Mouse (Mus musculus): ENCODE results near the gene AI854703.

AI854703 gene

DNA sequence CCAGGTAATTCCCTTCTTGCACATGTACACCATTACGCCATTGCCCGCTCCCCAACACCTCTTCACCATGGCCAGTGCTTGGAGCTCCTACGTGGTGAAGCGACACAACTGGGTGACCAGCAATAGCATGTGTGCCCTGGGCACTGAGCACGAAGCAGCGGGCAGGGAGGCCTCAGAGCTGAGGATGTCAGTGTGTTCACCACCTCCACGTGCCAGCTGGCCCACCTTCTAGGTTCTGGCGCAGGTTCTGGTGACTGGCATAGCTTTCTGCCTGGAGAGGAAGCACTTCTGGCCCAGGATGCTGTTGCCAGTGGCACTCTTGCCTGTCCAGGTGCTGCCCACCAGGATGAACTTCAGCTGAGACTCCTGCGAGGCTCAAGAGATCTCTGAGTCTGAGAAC is 38.9 kb downstream of the AI854703 start:
- no peak for DNase-seq

DNA sequence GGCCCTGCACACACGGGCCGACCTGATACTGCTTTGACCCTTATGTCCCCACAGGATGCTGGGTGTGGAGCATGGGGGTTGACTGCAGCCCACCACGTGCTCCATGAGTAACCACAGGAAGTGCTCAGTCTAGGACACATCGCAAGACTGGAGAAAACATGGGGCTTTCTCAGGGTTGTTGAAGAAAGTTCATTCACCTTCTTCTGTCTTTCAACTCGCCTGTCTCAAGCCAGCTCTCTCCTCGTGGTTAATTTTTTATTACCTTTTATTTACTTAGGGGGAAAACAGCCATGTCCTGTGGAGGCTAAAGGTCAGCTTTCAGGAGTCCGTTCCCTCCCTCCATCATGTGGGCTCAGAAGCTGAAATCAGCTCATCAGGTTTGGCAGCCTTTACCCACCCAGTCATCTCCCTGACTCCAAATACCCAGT is 39.6 kb downstream of the AI854703 start:
- DNase-seq: peak; percentile 24

DNA sequence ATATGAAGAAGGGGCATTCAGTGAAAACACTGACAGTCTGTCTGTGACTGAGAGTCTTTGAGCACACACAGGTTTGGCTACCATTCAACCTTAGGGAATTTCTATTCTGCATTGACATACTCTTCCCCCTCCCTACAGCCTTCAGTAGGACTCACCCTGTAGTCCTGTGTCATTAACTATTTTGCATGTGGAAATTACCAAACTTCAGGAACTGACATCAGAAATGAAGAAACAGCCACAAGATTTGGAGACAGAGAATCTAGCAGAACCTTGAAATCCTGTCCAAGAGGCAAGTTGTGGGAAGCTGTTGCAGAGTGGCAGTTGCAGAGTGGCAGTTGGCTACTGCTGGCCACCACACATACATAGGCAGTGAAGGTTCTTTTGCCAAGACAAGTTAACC is 41.5 kb downstream of the AI854703 start:
- DNase-seq: no peak

DNA sequence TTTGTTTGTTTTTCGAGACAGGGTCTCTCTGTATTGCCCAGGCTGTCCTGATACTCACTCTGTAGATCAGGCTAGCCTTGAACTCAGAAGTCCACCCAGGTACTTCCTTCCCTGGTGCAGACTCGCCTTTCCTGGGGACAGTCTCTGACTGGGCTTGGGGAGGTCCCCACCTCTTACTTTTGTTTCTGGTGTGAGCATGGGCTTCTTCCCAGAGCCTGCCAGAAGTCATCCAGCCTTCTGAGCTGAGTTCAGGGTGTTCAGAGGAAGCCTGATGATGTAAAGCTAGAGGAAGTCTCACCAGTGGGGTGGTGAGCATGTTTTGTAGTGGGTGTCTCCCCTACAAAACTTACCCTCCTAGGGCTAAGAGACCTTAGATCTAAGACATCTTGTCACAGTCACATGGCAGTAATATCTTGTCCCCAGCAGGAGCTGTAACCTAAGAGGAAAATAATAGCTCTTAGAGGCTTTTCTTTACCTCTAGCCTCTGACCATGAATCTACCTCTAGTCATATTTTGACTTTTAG is 42.9 kb downstream of the AI854703 start:
- peak; percentile 8 for DNase-seq

DNA sequence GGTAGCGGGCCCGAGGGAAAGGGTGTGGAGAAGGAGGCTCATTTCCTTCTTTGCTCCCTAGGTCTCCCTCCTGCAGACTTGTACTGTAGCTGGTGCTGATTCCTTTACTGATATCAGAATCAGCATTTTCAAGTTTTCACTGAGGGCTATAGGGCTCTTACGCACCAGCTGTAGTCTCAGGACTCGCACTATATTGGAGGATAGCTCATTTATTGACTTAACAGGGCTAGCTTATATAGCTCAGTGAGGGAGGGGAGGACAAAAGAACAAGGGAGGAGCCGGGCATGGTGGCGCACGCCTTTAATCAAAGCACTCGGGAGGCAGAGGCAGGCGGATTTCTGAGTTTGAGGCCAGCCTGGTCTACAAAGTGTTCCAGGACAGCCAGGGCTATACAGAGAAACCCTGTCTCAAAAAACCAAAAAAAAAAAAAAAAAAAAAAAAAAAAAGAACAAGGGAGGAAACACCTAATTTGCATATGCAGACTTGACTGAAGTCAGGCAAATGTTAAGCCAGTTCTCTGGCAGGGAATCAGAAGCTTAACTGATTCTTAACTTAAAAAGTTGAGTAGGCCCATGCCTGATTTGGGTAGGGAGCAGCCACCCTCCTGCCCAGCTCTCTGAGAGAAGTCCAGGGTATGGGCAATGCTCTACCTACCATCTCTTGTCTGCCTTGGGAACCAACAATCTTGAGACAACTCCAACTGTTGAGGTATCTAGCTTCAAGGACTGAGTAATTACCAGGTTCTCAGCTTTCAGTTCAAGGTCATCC is 47.9 kb downstream of the AI854703 start:
- peak; percentile 38 for DNase-seq

DNA sequence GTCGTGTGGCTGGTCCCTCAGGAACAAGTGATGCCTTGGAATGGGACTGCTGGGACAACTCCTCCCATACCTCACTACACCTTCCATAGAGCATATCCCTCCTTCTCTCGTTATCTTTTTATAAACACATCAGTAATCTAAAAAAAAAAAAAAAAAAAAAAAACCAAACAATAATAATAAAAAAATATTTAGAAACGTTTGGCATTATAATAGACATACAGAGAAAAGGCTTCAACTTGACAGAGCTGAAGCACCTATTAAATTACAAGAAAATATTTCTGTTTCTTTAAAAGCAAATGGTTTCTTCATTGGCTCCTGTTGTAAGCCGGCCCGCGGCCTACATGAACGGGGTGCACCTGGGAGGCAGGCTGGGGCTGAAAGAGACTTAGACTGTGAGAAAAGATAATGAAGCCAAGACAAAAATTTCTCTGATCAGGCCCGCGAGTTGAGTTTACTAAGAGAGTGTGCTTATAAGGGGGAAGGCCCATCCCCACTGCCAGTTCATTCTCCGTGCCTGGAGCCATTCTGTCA is 48.9 kb downstream of the AI854703 start:
- DNase-seq: peak; percentile 69

DNA sequence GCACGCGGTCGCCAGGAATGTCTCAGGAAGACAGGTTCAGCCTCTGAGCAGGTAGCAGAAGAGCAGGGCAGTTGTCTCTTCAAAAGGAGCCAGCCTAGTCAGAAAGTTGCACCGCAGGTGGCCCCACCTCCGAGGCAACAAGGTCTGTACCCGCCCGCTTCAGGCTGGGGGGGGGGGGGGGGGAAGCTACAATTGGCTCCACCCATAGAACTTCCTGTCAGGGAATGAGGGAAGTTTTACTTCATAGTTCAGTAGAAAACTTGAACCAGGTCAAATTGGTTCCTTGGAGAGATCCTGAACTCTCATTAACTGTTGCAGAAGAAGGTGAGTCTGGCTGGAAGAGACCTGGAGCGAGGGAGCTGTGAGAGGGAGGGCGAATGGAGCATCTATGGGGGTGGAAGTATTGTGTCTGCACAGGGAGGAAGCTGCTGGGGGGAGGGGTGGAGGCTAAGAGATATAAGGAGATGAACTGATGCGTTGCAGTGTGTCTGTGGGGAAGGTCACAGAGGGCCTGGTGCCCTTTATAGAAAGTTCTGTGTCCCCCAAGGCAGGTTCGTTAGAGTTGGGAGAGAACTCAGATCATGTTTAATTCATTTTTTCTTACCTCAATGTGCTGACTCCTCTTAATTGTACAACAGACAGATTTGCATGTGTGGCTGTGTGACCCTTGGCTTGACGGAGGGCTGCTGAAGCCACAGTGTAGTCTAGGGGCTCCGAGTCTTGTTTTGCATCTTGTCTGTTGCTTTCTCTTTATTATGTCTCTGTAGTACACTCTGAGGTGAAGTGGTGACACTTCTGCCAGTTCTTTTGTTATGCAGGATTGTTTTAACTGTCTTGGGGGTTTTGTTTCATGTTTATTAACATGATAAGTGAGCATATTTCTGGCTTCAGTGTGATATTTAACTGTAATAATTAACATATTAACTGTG is 49.6 kb downstream of the AI854703 start, which contains the start of gene Gimap9:
Gimap9 (plus strand) TSS at position 199 of the 929 bp plus-strand sequence.
- peak; percentile 89 for DNase-seq

DNA sequence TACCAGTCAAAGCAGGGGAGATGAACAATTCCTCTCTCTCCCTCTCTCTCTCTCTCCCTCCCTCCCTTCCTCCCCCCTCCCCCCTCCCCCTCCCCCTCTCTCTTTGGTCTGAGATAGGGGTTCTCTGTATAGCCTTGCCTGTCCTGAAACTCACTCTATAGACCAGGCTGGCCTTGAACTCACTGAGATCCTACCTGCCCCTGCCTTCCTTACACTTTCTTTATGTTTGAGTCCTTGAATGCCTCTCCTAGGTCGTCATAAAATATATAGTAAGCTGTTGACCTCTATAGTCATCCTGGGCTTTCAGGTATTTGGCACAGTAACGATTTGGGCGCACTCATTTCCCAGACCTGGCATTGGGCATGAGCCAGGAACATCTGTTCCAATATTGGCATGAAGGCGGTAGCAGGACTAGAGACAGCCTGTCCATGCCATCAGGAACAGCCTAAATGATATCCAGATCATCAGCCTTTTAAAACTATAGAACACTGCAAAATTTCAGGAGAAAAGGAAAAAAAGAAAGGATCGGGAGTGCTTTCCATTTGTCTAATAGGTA is 50.4 kb downstream of the AI854703 start:
- DNase-seq: peak; percentile 15

DNA sequence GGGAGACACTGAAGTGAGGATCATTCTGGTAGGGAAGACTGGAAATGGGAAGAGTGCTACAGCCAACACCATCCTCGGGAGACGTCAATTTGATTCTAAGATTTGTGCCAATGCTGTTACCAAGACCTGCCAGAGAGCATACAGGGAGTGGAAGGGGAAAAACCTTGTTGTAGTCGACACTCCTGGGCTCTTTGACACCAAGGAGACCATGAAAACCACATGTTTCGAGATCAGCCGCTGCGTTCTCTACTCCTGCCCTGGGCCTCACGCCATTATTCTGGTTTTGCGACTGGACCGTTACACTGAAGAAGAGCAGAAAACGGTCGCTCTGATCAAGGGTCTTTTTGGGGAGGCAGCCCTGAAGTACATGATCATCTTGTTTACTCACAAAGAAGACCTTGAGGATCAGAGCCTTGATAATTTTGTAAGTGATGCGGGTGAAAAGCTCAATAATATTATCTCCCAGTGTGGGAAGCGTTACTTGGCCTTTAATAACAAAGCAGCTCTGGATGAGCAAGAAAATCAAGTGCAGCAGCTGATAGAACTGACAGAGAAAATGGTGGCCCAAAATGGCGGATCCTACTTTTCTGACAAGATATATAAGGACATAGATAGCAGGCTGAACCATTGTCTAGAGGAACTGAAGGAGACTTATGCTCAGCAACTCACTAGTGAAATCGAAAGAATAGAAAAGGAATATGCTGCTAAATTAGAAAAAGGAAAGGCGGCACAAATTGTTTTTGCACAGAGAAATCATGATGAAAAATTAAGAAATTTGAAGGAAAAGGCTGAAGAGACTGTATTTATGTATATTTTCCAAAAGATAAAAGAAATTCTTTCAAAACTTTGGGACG is 51.2 kb downstream of the AI854703 start:
- peak; percentile 44 for DNase-seq

DNA sequence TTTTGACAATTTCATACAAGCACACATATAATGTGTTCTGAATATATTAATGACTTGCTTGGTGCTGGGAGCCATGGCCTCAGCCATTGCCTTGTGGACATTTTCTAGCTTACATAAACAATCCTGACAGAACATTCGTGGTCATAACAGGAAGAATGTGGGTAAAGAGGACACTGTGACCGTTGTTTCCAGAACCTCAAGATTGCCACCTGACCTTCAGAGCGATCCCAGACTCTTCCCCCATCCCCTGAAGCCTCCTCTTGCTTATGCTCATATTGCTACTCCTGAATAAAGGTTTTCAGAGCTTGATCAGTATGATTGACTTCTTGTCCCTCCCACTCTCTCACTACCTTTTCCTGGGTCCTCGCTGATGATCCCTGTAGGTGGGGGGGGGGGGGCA is 51.8 kb downstream of the AI854703 start:
- DNase-seq: no peak

DNA sequence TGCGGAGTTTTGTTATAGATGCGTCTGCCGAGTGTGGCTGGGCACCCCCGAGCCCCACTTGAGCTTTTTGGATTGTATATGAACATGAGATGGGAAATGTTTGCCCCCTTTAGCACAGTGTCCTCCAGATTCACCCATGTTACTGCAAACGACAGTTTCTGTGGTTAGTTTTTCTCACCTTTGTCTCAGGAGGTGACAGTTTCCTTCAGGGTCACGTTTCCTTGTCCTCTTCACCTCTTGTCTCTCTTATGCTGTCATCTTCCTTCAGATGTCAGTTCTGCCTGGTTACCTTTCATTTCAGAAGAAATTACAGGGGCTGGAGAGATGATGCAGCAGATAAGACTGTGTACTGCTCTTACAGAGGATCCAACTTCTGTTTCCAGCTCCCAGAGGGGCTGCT is 53.1 kb downstream of the AI854703 start:
- no peak for DNase-seq

DNA sequence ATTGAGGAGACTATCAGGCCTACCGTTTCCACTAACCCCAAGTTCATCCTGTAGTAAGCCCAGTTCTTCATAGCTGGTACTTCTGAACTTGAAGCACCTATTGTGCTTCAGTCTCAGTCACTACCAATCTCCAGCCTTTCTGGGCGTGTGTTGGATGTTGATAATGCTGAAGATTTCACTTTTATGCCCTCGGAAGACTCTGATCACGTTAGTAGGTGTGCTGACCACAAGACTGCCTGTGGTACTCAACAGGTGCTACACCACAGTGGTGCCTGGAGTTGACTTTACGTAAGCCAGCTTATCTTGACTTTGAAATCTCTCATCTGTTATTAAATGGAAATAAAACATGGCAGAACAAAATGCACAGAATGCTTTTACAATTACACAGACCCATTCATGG is 53.9 kb downstream of the AI854703 start:
- peak; percentile 17 for DNase-seq

DNA sequence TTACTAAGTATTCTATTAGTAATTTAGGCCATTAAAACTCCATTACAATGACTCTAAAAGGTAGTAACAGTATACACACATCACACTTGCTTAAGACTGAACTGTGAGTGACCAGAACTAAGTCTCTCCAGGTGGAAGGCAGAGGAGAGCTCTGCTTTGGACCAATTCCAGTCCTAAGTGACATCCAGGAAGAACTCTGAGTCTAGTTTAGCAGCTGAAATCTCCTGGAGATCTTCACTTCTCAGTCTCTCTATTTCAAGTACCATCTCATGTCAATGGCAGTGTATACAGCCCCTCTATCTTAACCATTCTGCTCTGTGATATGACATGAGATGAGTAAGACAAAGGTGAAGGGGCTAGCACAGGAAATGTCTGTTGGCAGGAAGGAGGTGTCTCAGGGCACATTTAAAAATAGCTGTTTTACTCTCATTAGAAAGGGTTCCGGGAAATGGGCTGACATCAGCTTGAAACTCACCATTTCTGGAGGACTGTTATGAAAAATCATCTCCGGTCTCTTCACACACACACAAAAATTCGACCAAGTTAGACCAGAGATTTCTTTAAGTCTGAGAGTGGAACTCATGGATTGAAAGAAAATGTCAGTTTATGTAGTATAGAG is 55.0 kb downstream of the AI854703 start:
- peak; percentile 11 for DNase-seq

DNA sequence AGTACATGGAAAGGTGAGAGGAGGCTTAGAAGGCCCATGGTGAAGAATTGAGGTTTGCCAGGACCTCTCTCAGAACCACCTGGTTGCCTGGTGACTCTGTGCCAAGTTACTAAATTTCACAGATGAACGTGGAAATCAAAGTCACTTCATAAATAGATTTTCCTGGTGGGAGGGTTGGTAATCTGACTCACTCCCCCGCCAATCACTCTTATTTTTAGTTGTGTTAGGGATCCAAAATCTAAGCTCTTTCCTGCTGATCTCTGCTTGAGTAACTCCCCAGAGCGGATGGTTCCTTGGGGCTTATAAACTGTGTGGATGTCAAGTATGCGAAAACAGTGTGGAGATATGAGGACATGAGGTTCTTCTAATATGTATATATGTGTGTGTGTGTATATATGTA is 55.7 kb downstream of the AI854703 start:
- DNase-seq: no peak
